Mouse (Mus musculus) brown adipose tissue, adult 24 weeks (tissue): ENCODE measurements around the gene Apopt1. TPM values are rescaled to one million over a fixed set of nuclear protein-coding genes. Genes with fewer than 3 reads are reported as not detected.

Experiments used
- H3K27ac ChIP-seq: fragments of 200-500 bp; replicated peaks from 2 replicates; pipeline ENCODE4 v1.5.1; 2012; ENCODE audit warnings: low read depth, mild to moderate bottlenecking, low read length
- H3K4me1 ChIP-seq: fragments of 200-500 bp; 2 replicates; pipeline ENCODE4 v1.6.1; 2012; ENCODE audit warnings: low read length, mixed read lengths; ENCODE audit not compliant: control insufficient read depth, insufficient read depth, insufficient read length
- H3K4me3 ChIP-seq: fragments of 200-500 bp; 2 replicates; pipeline ENCODE4 v1.5.1; 2012; ENCODE audit warnings: low read depth, mild to moderate bottlenecking, low read length, moderate library complexity; ENCODE audit not compliant: insufficient read depth
- polyA plus RNA-seq: library from polyadenylated mRNA; stranded (reverse); fragments of >200 nt; gene quantifications from 2 replicates; pipeline ENCODE4 v1.2.4, GENCODE M21; 2012; ENCODE audit not compliant: missing spikeins, insufficient read depth, insufficient read length

Gene Apopt1
- polyA plus RNA-seq, 1 experiment, result 134 TPM

DNA sequence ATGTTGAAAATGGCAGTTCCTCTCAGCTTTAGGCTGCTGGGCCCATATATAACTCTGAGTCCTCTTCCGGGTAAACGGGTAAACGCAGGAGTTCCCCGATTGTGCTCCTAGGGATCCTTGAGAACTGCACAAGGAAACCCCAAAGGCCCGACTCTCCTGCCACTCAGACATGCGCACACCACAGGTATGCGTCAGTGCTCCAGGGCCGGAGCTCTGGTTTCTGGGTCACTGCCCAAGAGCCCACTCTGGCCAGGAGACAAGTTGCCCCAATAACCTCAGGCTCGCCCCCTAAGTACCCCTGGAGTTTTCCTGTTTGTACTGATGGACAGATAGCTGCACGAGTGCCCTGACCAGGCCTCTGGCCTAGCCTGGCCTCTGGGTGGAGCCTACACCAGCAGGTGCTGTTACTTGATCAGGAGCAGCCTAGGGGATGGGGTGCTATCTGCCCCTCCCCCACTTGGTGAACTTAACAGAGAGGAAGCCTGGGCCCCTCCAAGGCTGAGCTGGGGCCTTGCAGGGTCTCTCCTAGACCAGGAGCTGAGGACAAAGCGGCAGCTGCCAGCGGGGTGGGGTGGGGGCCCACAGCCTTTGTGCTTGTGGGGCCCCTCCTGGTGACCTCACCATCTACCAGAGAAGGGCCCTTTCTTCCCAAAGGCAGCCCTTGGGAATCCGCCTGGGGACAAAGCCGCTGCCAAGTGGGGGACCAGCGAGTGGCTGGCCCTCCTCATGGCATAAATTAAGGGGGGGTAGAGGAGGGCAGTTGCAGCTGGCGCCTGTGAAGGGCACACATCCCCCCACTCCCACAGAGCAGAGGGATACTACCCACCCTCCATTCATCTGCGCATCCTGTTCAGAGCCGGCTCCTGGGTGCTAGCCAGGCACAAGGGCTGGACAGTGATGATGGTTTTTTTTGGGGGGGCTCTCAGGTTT lies 19.5 kb upstream of the Apopt1 start:
- peaks cover 32% of the 10 kb centered on the region for H3K4me1 ChIP-seq
- H3K4me3 ChIP-seq, result no peak overlapping the region
- H3K27ac ChIP-seq, result peak overlapping the region; percentile 55

DNA sequence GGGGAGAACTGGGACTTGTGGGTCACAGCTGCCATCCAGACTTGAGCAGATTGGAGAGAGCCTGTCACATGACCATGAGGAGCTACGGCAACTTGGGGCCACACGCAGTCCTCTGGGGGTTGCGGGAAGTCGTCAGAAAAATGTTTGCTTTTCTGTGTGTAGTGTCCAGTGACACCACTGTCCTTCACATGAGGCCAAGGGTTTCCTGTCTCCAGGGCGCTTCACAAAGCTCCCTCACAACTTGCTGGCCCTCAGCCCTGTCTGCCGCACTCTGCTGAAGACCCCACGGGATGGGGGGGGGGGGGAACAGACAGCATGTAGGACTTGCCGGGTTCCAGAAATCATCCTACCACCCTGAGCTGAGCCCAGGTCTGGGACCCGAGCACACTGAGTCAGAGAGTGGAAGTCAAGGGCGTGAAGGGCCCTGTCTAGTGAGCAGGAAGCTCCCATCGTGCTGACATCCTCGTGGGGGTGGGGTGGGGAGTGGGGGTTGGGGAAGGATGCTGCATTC lies 18.7 kb upstream of the Apopt1 start:
- Histone ChIP-seq H3K4me1 (peaks cover 35% of the 10 kb centered on the region), H3K27ac (peak overlapping the region; percentile 55), H3K4me3 (no peak overlapping the region)

DNA sequence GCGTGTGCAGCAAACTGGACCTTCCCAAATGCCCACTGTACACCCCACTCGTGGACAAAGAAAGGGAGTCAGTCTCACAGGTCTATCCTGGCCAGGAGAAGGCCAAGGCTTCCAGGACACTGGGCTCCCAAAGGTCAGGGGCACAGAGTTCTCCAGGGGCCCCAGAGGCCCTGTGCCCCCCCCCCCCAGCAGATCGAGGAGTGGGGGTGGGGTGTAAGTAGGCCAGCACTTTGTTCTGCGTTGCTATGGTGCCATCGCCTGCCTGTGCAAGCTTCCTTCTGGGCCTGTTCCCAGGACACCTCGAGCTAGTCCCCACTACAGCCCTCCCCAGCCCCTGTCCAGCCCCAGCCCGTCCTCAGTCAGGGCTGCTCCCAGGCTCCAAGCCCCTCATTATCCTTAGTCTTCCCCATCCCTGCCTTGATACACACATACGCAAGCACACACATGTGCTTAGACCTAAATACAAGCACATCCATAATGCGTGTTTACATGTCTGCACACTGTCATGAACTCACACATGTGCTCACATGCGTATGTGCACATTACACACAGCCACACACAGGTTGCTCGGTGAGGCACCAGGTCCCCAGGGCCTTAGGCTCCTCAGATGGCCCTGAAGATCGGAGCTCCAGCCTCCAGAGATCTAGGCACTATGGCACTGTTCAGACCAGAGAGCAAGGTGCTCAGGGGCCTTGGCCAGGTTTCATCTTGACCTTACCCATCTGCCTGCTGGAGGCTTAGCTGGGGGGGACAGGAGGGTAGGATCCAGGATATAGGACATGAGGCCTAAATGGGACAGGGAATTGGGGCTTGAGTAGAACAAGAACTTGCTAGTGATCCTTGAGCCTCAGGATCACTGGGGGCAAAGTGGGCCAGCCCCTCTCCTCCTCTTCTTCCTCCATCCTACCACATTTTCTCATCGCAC lies 17.9 kb upstream of the Apopt1 start:
- Histone ChIP-seq H3K4me1 (peaks cover 35% of the 10 kb centered on the region), H3K27ac (peak overlapping the region; percentile 41; the same call in 1 of the 2 replicates), H3K4me3 (no peak overlapping the region)

DNA sequence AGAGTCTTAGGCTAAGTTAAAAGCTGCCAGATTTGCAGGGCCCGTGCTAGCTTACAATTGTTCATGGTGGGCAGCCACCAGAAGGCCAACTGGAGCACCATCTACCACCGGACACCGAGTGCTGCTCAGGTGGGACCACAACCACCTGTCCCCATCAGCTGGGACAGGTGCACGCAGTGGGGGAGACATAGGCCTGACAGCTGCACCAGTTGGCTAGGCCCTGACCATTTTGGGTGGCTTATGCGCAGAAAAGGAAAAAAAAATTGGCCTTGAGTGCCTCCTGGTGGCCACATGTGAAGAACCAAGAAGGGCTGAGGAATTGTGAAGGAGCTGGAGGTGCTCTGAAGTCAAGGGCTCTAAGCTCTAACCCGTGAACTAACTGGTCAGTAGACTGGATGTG lies 16.8 kb upstream of the Apopt1 start:
- no peak overlapping the region for H3K4me3 ChIP-seq
- no peak overlapping the region for H3K27ac ChIP-seq
- peaks cover 29% of the 10 kb centered on the region for H3K4me1 ChIP-seq

DNA sequence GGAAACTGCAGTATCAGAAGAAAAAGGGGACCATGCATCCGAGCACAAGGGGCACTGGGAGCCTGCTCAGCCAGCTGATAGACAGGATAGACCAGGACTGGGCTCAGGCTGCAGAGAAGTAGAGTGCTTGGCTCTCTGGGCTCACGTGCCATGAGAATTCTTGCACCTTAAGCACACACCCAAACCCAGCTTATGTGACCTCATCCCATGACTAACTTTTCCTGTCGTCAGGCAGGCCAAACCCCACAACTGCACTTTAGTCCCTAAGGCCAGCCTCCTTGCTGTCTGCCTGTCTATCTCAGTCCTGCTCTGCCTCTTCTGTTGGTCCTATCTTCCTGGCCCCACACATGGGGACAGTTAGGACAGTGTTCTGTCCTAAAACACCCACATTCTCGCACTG lies 15.4 kb upstream of the Apopt1 start:
- Histone ChIP-seq H3K4me3 (no peak overlapping the region), H3K4me1 (peaks cover 29% of the 10 kb centered on the region), H3K27ac (peak overlapping the region; percentile 60)

DNA sequence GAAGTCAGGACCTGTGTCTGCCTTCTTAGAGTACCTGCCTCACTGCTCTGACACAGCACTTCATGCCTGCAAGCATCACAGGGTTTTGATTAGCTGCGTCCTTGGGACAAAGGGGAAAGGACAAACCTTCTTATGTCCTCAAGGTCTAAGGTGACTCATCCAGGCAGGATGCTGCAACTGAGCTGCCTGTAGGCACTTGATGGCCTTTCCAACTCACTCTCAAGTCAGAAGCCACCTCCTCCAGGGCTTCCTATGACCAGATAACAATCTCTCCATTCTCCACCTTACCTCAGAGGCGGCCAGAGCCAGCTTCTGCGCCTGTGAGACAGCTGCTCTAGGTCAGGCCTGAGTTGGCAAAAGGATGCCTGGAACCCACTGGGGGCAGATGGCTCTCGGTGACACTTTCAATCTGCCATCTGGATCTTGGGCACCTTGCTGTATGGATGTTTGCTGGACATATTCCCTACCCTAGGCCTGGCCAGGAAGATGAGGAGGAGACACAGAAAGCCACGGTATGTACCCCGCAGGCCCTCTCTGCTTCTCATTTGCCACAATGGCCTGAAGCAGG lies 14.6 kb upstream of the Apopt1 start:
- peaks cover 29% of the 10 kb centered on the region for H3K4me1 ChIP-seq
- H3K27ac ChIP-seq, result peak overlapping the region; percentile 60
- H3K4me3 ChIP-seq, result no peak overlapping the region

DNA sequence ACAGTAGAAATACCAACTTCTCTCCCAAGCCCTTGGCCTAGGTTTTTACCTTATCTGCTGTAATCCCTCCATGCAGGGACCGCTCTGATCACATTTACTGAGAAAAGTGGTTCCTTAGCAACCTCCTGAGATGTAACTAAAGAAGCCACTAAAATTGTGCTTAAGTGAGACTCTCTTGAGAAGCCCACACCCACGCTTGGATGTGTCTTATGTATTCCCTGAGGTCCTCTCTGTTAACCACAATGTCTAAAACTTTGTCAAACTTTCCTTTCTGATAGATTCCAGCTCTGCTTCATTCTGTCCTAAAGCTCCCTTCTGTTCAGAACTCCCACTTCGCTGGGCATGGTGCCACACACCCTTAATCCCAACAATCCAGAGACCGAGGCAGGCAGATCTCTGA lies 13.5 kb upstream of the Apopt1 start:
- Histone ChIP-seq H3K4me3 (no peak overlapping the region), H3K4me1 (peaks cover 22% of the 10 kb centered on the region), H3K27ac (no peak overlapping the region)

DNA sequence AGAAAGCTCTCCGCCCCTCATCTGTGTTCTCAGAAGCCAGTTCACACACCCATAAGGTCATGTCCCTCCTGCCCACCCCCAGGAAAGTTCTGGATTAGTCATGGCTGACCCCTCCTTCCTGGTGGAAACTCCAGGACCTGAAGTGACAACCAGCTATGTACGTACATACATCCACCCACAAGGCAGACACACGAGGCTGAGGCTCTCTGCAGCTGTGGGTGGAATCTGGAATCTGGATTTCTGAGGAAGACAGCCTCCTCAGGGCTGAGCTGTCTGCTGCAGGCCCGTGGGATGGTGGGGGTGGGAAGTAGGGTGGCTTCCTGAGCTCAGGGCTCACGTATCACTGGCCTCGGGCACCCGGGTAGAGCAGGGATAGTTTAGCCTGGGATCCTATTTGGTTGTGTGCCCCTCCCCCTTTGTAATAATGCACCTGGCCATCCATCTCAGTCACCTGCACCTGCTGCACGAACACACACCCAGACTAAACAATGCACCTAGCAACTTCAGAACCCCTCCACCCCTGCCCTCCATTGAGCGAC lies 12.1 kb upstream of the Apopt1 start:
- Histone ChIP-seq H3K27ac (no peak overlapping the region), H3K4me1 (peaks cover 27% of the 10 kb centered on the region), H3K4me3 (no peak overlapping the region)

DNA sequence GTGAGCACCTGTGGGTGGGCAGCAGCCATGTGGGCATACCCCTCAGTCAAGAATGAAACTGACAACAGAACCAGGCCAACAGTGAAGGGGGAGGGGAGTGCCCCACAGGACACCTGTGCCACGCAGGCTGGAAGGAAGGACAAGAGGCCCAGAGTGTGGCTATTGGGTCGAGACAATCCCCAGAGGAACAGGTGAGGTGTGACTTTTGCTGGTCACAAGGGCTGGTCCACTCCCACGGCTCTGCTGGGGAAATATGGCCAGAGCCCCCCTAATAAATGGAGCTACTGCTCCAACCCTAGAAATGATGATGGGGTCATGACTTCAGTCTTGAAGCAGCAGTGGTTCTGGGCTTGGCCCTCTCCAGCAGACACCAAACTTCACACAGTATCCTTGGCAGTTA lies 9.8 kb upstream of the Apopt1 start:
- no peak overlapping the region for H3K4me3 ChIP-seq
- H3K27ac ChIP-seq, result no peak overlapping the region; the same call in 1 of the 2 replicates
- H3K4me1 ChIP-seq, result peaks cover 29% of the 10 kb centered on the region

DNA sequence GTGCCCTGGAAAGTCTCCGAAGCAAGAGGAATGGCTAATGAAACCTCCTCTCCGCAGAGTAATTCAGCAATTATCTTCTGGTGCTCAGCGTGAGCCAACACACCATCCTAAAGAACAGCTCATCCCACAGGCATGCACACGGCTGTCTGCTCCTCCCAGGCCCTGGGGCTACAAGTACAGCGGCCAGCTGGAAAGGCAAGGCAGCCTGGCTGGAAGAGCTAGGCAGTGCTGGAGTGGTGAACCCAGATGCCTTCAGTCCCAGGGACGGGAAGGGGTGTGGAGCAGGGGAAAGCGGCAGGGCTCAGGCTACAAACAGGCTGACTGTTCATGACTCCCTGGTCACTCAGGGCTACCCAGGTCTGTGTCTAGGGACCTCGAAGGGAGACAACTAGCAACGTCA lies 8.5 kb upstream of the Apopt1 start:
- H3K4me3 ChIP-seq, result no peak overlapping the region
- peak overlapping the region; percentile 93 for H3K27ac ChIP-seq
- peaks cover 23% of the 10 kb centered on the region for H3K4me1 ChIP-seq

DNA sequence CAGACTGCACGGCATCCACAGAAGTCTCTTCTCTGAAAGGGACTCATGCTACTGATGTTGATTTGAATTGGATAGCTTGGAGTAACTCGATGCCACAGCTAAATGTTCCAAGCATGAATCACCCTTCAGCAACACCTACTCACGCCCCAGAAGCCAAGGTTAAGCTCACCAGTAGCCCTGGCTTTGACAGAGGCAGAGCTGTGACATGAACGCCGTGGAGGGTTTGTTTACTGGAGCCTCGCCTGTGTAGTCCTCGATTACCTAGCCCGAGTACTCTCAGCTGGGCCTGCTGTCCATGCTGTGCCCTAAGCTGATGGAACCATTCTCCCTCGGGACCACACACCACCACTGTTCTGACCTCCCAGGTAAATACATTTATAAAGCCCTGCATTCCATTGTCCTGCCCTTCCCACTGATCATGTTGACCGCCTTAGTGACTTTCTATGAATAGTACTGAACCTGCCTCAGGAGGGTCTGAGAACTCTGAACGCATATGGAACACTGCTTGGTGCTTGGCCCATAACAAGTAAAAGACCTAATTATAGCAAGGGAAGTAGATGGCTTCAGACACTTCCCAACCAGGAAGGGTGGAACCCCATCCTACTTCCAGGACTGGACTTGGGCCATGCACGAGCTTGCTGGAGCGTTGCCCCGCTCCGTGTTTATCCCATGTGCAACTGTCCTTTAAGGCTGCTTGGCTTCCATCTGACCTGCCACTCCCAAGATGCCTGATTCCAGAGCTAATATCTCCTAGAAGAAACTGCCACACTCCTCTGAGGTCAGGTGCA lies 7.7 kb upstream of the Apopt1 start:
- Histone ChIP-seq H3K27ac (peak overlapping the region; percentile 93), H3K4me3 (no peak overlapping the region), H3K4me1 (peaks cover 23% of the 10 kb centered on the region)

DNA sequence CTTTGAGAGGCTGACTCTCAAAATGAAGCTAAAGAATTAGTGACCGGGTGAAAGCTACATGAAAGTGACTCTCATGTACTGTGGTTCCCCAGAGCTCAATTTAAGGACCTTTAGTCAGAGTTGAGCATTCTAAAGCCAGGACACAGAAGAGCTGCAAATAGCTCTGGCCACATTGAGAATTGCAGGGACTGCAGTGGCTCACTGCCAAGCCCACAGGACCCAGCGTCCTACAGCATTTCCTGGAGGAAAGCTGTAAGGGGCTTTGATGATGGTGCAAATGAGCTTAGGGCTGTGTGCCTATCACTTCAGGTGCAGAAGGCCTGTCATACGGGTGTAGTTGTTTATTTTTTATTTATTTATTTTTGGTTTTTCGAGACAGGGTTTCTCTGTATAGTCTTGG lies 4.9 kb upstream of the Apopt1 start:
- no peak overlapping the region for H3K4me3 ChIP-seq
- H3K4me1 ChIP-seq, result peaks cover 30% of the 10 kb centered on the region
- H3K27ac ChIP-seq, result peak overlapping the region; percentile 51

DNA sequence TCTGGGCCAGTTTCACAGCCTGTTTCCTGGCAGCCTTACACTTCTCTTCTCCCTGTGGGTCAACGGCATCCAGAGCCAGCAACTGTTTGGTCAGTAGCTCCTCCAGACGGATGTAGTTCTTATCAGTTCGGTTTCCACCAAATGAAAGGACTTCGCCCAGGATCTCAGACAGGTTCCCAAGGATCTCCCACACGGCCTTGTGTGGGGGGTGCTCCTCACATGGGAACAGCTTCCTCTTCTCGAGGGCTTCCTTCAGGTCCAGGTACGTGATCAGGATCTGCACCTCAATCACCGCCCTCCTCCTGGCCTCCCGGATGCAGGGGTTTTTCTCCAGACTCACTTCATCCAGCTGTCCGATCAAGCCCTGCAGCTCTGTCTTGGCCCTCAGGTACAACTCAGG lies 3.0 kb upstream of the Apopt1 start:
- no peak overlapping the region for H3K4me3 ChIP-seq
- no peak overlapping the region for H3K27ac ChIP-seq
- H3K4me1 ChIP-seq, result peaks cover 25% of the 10 kb centered on the region

DNA sequence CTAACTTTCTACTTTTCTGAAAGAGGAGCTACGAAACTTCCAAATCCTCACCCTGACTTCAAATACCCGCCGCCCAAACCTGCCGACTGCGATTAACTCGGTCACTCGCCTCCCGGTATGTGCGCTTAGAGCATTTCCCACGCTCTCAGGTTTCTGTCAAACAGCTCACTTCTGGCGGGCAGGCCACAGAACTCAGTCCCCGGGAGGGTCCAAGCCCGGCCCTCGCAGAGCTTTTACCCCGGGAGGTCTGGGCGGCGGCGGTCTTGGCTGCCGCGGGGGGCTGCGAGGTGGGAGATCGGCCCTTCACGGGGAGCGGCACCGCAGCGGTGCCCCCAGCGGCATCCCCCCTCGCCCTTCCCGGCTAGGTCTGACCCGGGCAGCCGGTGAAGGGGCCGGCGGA lies 585 bp upstream of the Apopt1 start:
- Histone ChIP-seq H3K4me3 (peak overlapping the region; percentile 86), H3K27ac (peak overlapping the region; percentile 73), H3K4me1 (peaks cover 16% of the 10 kb centered on the region)
